Mouse (Mus musculus) stomach, postnatal 0 days (tissue): ENCODE data around the gene Mad1l1. TPM values are rescaled to one million over a fixed set of nuclear protein-coding genes. Genes with fewer than 3 reads are reported as not detected.

Experiments used
- ATAC-seq: fragments of 200-750 bp; cut with Nextera tagmentation; 2 replicates; pipeline ENCODE4 v1.8.0; 2017; ENCODE audit not compliant: low FRiP score, low TSS enrichment
- DNase-seq: peaks from one replicate; pipeline ENCODE4 v3.0.0-alpha.2; 2016; ENCODE audit warnings: low spot score
- H3K27ac ChIP-seq: fragments of 300-500 bp; sonication (generic); replicated peaks from 2 replicates; pipeline ENCODE4 v1.5.1; 2014; ENCODE audit warnings: mild to moderate bottlenecking, control low read depth
- H3K27me3 ChIP-seq: fragments of 300-500 bp; sonication (generic); 2 replicates; pipeline ENCODE4 v1.6.1; 2014; ENCODE audit warnings: low read length; ENCODE audit not compliant: control insufficient read depth, insufficient read depth
- H3K36me3 ChIP-seq: fragments of 300-500 bp; sonication (generic); 2 replicates; pipeline ENCODE4 v1.6.1; 2014; ENCODE audit warnings: low read length, mixed read lengths; ENCODE audit not compliant: control insufficient read depth, insufficient read depth
- H3K4me1 ChIP-seq: fragments of 300-500 bp; sonication (generic); replicated peaks from 2 replicates; pipeline ENCODE4 v1.6.1; 2014; ENCODE audit warnings: antibody characterized with exemption; ENCODE audit not compliant: control insufficient read depth, insufficient read depth
- H3K4me2 ChIP-seq: fragments of 300-500 bp; sonication (generic); replicated peaks from 2 replicates; pipeline ENCODE4 v1.6.1; 2014; ENCODE audit warnings: low read depth, mild to moderate bottlenecking, control low read depth, moderate library complexity
- H3K4me3 ChIP-seq: fragments of 300-500 bp; sonication (generic); 2 replicates; pipeline ENCODE4 v1.5.1; 2014; ENCODE audit warnings: low read depth, low read length, control low read depth
- H3K9ac ChIP-seq: fragments of 300-500 bp; sonication (generic); 2 replicates; pipeline ENCODE4 v1.6.1; 2014; ENCODE audit warnings: mild to moderate bottlenecking, low read length, control low read depth, mixed read lengths
- H3K9me3 ChIP-seq: fragments of 300-500 bp; sonication (generic); 2 replicates; pipeline ENCODE4 v1.6.1; 2016; ENCODE audit warnings: low read length; ENCODE audit not compliant: control insufficient read depth
- CTCF ChIP-seq: IDR thresholded peaks from 2 replicates; pipeline ENCODE4 v1.5.1; 2016; ENCODE audit warnings: antibody characterized with exemption, low read depth, mild to moderate bottlenecking, moderate library complexity
- EP300 ChIP-seq: optimal IDR thresholded peaks from 2 replicates; pipeline ENCODE3; 2016; ENCODE audit warnings: antibody characterized with exemption
- WGBS: fragments of 180-500 bp; shearing (Covaris S2); extraction: QIAGEN DNeasy Blood & Tissue Kit; methylation state at CpG from one replicate; pipeline ENCODE4 v1.1.7; 2014; 5-methylcytosine and 5-hydroxymethylcytosine counted together
- polyA plus RNA-seq: library from polyadenylated mRNA; unstranded; fragments of >200 nt; fragmentation: Nextera tagmentation; extraction: Ambion mirVana; gene quantifications from 2 replicates; pipeline ENCODE4 v1.2.1, GENCODE M21; 2015

Mad1l1 gene
- polyA plus RNA-seq, 1 experiment from 2014 or later: 14.2 TPM

DNA sequence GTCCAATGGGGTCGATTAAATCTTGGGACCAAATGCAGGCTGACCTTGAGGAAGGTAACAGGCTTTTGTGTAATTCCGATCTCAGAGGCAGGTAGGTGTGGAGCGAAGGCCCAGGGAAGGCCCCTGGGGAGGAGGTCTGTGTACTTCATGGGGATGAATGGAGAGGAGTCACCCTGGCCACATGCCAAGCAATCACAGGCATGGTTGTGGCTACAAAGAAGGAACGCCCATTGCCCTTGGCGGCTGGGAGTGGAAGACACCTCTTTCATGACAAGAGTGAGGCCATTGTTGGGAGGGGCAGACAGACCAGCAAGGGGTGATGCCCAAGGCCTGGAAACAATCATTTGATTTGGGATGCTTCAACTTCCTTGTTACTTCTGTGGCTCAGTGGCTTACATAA lies 252.8 kb downstream of the Mad1l1 start:
- ATAC-seq (no peak), DNase-seq (peak; percentile 33)
- Histone ChIP-seq H3K4me1 (no peaks in the 10 kb centered on the region), H3K27ac (no peak overlapping the region), H3K36me3 (peaks cover 5% of the 10 kb centered on the region; the same call in 1 of the 2 replicates), H3K27me3 (no peaks in the 10 kb centered on the region), H3K9ac (no peak overlapping the region), H3K4me2 (no peak overlapping the region), H3K9me3 (no peaks in the 10 kb centered on the region), H3K4me3 (no peak overlapping the region)
- 72% methylated on average over 5 of the region's 5 CpGs for WGBS
- TF ChIP-seq CTCF (no peak), EP300 (no peak)

DNA sequence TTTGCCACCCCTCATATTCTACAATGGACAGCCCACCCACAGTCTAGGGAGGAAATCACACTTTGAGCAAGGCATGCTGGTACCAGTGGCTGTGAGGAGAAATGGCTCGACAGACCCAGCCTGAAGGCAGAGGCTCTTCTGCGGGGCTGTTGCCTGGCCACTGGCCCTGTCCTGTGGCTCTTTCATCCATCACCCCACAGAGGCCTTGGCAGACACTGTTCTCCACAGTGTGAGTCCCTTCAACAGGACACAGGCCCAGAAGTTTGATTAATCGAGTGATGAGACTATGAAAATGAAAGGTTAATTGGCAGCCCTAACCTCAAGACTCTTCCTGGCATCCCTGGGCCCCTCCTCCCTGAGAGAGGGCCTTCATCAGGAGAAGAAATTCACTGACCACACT lies 253.3 kb downstream of the Mad1l1 start:
- H3K9me3 ChIP-seq: no peaks in the 10 kb centered on the region
- H3K4me3 ChIP-seq: no peak overlapping the region
- ATAC-seq (no peak), DNase-seq (no peak)
- H3K9ac ChIP-seq: no peak overlapping the region
- H3K27me3 ChIP-seq: no peaks in the 10 kb centered on the region
- no peak for TF ChIP-seq CTCF
- TF ChIP-seq EP300: no peak
- no peak overlapping the region for H3K27ac ChIP-seq
- 60% methylated on average over 3 of the region's 3 CpGs for WGBS
- H3K36me3 ChIP-seq: peaks cover 5% of the 10 kb centered on the region; the same call in 1 of the 2 replicates
- no peak overlapping the region for H3K4me2 ChIP-seq
- H3K4me1 ChIP-seq: no peaks in the 10 kb centered on the region

- H3K27me3 ChIP-seq: no peaks in the 10 kb centered on the region
- no peaks in the 10 kb centered on the region for H3K9me3 ChIP-seq
- no peak overlapping the region for H3K27ac ChIP-seq
- DNase-seq (no peak), ATAC-seq (no peak)
- peaks cover 5% of the 10 kb centered on the region; the same call in 1 of the 2 replicates for H3K36me3 ChIP-seq
- no peak overlapping the region for H3K9ac ChIP-seq
- no peak overlapping the region for H3K4me2 ChIP-seq
- H3K4me3 ChIP-seq: no peak overlapping the region
- TF ChIP-seq CTCF: no peak
- 64% methylated on average over 8 of the region's 8 CpGs for WGBS
- H3K4me1 ChIP-seq: no peaks in the 10 kb centered on the region
Observed at GRCm38 (mm10) chr5:140066769-140067168, 254.6 kb downstream of the Mad1l1 start.

DNA sequence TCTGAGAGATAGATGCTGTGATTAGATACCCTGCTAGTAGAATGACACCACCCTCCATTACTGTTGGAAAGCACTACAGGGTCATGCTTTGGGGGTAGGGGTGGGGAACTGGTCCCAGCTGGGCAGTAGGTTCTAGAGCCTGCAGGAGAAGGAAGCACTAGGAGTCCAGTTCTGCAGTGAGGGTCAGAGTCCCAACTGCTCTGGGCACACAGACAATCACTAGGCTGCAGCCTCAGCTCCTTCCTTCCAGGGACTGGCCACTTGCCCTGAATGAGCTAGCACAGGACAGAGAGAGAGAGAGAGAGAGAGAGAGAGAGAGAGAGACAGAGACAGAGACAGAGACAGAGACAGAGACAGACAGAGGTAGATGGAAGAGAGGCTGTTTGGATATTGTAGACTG lies 255.1 kb downstream of the Mad1l1 start:
- no peak for TF ChIP-seq CTCF
- TF ChIP-seq EP300: no peak
- 0 out of 2 replicates have a peak, but pooled peaks cover 3% of the 10 kb centered on the region for H3K4me1 ChIP-seq

DNA sequence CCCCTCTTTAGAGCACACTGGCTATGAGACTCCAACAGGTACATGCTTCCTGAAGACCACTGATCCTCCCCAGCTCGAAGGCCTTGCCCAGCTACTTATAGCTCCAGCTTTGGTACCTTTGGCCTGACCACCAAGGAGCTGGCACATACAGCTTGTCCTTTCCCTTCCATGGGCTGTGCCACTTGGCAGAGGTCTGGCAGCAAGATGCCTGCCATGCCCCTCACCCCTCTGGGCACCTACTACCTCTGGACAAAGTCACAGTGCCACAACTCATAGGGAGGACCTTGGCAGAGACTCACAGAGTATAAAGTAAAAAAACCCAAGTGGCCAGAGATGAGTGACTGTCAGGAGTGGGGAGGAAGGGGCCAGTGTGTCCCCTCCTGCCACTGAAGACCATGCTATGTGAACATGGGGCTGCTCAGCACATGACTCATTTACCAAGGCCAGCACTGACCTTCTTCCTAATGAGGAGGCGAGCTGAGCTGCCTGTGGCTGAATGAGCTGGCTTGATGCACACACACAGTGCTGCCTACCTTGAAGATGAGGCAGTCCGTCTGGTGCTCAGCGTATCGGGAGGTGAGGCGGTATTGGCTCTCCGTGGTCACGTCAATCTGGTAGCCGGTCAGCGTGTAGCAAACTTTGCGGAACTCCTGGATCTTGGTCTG lies 255.9 kb downstream of the Mad1l1 start:
- ATAC-seq: no peak
- Histone ChIP-seq H3K9ac (no peak overlapping the region), H3K9me3 (no peaks in the 10 kb centered on the region), H3K4me3 (no peak overlapping the region), H3K36me3 (peaks cover 6% of the 10 kb centered on the region; the same call in 1 of the 2 replicates), H3K27ac (no peak overlapping the region), H3K4me2 (no peak overlapping the region), H3K4me1 (0 out of 2 replicates have a peak, but pooled peaks cover 3% of the 10 kb centered on the region), H3K27me3 (no peaks in the 10 kb centered on the region)
- no peak for TF ChIP-seq CTCF
- no peak for TF ChIP-seq EP300
- whole genome bisulfite sequencing: 94% methylated on average over 11 of the region's 11 CpGs
- DNase-seq: no peak

More for the DNA sequence above, 255.1 kb downstream of the Mad1l1 start:
- no peak overlapping the region for H3K4me2 ChIP-seq
- H3K9me3 ChIP-seq: no peaks in the 10 kb centered on the region
- ATAC-seq (no peak), DNase-seq (no peak)
- H3K4me3 ChIP-seq: no peak overlapping the region
- no peak overlapping the region for H3K27ac ChIP-seq
- H3K9ac ChIP-seq: no peak overlapping the region
- no peaks in the 10 kb centered on the region for H3K27me3 ChIP-seq
- H3K36me3 ChIP-seq: peaks cover 5% of the 10 kb centered on the region; the same call in 1 of the 2 replicates

DNA sequence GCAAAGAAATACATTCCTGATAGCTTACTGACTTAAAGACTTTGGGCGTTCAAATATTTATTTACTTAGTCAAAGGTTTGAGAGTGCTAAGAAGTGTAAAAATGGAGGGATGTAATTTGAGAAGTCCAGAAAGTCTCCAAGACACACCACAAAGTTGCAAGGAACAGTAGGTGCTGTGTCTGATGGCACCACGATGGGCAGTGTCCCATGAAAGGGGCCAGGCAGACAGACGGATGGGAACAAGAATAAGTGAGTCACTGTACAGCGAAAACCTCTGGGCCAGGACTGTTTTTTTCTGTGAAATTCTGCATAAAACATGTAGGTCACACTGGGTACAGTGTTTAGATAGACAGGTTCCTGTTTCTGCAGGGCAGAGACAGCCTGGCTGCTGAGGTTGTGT lies 256.8 kb downstream of the Mad1l1 start:
- H3K9me3 ChIP-seq: no peaks in the 10 kb centered on the region
- no peak overlapping the region for H3K4me3 ChIP-seq
- H3K4me2 ChIP-seq: no peak overlapping the region
- 52% methylated on average over 4 of the region's 4 CpGs for WGBS
- no peaks in the 10 kb centered on the region for H3K27me3 ChIP-seq
- no peak overlapping the region for H3K9ac ChIP-seq
- H3K27ac ChIP-seq: no peak overlapping the region
- ATAC-seq: no peak
- no peak for TF ChIP-seq EP300
- TF ChIP-seq CTCF: no peak
- H3K36me3 ChIP-seq: peaks cover 9% of the 10 kb centered on the region; the same call in 1 of the 2 replicates
- H3K4me1 ChIP-seq: 0 out of 2 replicates have a peak, but pooled peaks cover 3% of the 10 kb centered on the region
- DNase-seq: no peak
